Mouse (Mus musculus): ENCODE measurements at regions not wholly inside any gene's neighbourhood (a gene's known extent, or its start where the extent isn't known, plus 50 kb on each side); places are given as distances from the start of the nearest gene placed in this dataset.

DNA sequence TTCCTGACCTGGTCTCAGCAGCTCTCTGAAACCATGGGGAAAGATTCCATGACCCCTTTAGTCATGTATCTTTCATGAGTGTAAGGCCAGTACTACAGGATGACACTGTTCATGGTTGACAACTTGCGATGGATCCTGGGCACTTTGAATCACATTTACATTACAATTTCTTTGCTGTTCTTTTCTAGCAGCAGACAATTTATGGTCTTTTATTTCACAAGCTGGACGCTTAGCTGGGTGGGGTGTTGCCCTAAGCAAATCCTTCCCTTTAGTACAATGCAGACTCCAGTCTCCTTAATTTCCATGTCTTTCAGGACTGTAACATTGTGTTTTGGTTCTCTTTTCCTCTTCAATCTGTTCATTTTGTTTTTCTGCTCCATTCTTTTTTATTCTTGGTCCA, 89.0 kb upstream of the Slc7a14 start:
- intact Hi-C loops (cut with DNase I) = no loop called here
- no peak for DNase-seq

- intact Hi-C loops (cut with DNase I) = no loop called here
- DNase-seq = no peak
Measured at GRCm38 (mm10) chr3:31394533-31394932, 84.4 kb upstream of the Slc7a14 start.

DNA sequence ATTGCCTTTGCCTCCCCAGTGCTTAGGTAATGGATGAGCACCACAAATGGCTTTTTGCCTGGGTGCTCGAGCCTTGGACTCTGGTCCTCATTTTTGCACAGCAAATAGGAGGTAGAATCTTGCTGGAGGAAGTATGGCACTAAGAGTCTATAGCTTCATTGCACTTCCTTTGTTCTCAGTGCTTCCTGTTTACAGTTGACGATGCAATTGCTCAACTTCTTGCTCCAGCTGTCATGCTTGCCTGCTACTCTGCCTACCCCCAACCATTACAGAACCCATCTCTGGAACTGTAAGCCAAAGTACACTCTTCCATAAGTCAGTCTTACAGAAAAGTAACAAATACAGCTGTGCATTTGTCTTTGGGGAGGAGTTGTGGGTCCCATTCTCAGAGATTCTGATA, 79.8 kb upstream of the Slc7a14 start:
- no peak for DNase-seq
- intact Hi-C loops (cut with DNase I) = no loop called here

GRCm38 (mm10) chr3:31375678-31376077, 65.5 kb upstream of the Slc7a14 start:
- no peak for DNase-seq
- intact Hi-C loops (cut with DNase I) = no loop called here

- intact Hi-C loops (cut with DNase I) = no loop called here
- no peak for DNase-seq
Measured at GRCm38 (mm10) chr3:31374061-31374460, 63.9 kb upstream of the Slc7a14 start.

- intact Hi-C loops (cut with DNase I) = no loop called here
- DNase-seq = no peak
Measured at GRCm38 (mm10) chr3:31368259-31368658, 58.1 kb upstream of the Slc7a14 start.

Measured in left cerebral cortex, postnatal 4 days (tissue).